Mouse (Mus musculus) olfactory bulb, adult 2 months (tissue): ENCODE results near the gene Cfap43.

Source experiments
- CTCF ChIP-seq: fragments of 200-500 bp; IDR thresholded peaks from 2 replicates; pipeline ENCODE4 v1.5.1; 2012; ENCODE audit warnings: low read depth, mild to moderate bottlenecking, low read length, moderate library complexity; ENCODE audit not compliant: insufficient read depth
- POLR2A ChIP-seq: fragments of 200-500 bp; IDR thresholded peaks from 2 replicates; pipeline ENCODE4 v1.6.1; 2012; ENCODE audit warnings: mild to moderate bottlenecking, low read depth, low read length, moderate library complexity; ENCODE audit not compliant: insufficient read depth

GRCm38 (mm10) chr19:47849735-47850134 is 69.4 kb downstream of the Cfap43 start:
- TF ChIP-seq CTCF (no peak), POLR2A (no peak)
